Mouse (Mus musculus): ENCODE measurements around the gene Ncor2. TPM values are rescaled to one million over a fixed set of nuclear protein-coding genes. Genes with fewer than 3 reads are reported as not detected.
"Not testable (repeated sequence)": the region's sequence is repeated elsewhere in the genome, so short reads cannot be mapped to it uniquely, and the experiment has no call there.

Gene Ncor2
- polyA plus RNA-seq, 1 experiment from 2014 or later, result 25.6 TPM

DNA sequence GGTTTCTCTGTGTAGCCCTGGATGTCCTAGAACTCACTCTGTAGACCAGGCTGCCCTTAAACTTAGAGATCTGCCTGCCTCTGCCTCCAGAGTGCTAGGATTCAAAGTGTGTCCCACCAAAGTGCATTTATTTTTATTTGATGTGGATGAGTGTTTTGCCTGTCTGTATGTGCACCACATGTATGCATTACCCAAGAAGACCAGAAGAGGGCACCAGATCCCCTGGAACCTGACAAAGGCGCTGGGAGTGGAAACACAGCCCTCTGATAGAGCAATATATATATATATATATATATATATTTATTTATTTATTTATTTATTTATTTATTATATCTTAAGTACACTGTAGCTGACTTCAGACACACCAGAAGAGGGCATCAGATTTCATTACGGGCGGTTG lies 25.9 kb upstream of the Ncor2 start:
- not testable (repeated sequence) for H3K27ac ChIP-seq; H3K4me2 ChIP-seq; H3K36me3 ChIP-seq (ENCODE audit: poor library complexity, severe bottlenecking); ATAC-seq; H3K27me3 ChIP-seq; H3K9ac ChIP-seq; H3K4me3 ChIP-seq; H3K9me3 ChIP-seq (replicated peaks)
- 88% methylated on average over 3 of the region's 3 CpGs for WGBS
- peaks cover 32% of the 10 kb centered on the region for H3K4me1 ChIP-seq

DNA sequence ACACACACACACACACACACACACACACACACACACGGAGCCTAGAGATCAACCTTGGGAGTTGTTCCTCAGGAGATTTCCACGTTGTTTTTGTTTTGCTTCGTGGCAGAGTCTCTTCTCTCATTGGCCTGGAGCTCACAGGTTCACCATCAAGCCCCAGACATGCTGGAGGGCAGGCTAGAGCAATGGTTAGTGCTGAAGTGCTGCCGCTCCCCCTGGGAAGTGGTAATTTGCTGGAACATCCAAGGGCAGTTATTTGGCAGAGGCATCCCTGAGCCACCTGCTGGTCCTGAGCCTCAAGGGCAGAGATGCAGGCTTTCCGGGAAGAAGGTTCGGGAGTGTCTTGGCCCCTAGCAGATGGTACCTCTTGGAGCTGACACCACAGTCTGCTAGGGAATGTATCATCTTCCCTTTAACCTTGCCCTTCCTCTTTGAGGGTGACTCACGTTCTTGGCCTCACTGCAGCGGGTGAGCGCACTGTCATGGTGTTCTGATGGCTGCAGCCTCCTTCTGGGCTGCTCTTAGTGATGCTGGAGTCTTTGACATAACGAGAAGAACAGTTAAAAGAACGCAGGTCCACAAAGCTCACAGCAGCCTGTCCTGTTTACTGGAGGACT lies 25.3 kb upstream of the Ncor2 start:
- Histone ChIP-seq H3K9me3 (replicated peaks) (0 out of 2 replicates have a peak, but pooled peaks cover 4% of the 10 kb centered on the region), H3K4me2 (no peak overlapping the region), H3K4me3 (no peak overlapping the region), H3K36me3 (ENCODE audit: poor library complexity, severe bottlenecking) (no peaks in the 10 kb centered on the region), H3K27me3 (no peaks in the 10 kb centered on the region), H3K4me1 (peaks cover 32% of the 10 kb centered on the region), H3K9ac (no peak overlapping the region), H3K27ac (peak overlapping the region; percentile 75)
- 80% methylated on average over 11 of the region's 11 CpGs for WGBS
- no peak for ATAC-seq

DNA sequence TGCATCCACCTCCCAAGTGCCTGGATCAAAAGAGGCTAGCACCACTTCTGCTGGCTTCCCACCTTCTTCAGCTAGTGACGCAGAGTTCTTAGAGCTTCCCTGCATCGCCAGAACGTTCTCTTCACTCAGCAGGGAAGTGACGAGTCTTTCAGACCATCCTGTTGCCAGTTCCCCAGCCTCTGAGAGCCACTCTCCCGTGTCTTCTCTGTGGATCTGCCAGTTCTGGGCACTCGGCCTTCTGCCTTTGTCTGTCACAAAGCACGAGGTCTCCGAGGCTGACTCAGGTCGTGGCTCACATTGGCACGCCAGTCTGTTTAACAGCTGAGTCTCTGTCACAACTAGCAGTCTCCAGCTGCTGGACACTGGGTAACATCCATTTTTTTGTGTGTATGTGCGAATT lies 24.7 kb upstream of the Ncor2 start:
- Histone ChIP-seq H3K4me1 (peaks cover 32% of the 10 kb centered on the region), H3K9me3 (replicated peaks) (0 out of 2 replicates have a peak, but pooled peaks cover 4% of the 10 kb centered on the region), H3K27ac (peak overlapping the region; percentile 75), H3K27me3 (no peaks in the 10 kb centered on the region), H3K4me2 (no peak overlapping the region), H3K9ac (no peak overlapping the region), H3K36me3 (ENCODE audit: poor library complexity, severe bottlenecking) (no peaks in the 10 kb centered on the region), H3K4me3 (no peak overlapping the region)
- no peak for ATAC-seq
- 37% methylated on average over 11 of the region's 11 CpGs for WGBS

DNA sequence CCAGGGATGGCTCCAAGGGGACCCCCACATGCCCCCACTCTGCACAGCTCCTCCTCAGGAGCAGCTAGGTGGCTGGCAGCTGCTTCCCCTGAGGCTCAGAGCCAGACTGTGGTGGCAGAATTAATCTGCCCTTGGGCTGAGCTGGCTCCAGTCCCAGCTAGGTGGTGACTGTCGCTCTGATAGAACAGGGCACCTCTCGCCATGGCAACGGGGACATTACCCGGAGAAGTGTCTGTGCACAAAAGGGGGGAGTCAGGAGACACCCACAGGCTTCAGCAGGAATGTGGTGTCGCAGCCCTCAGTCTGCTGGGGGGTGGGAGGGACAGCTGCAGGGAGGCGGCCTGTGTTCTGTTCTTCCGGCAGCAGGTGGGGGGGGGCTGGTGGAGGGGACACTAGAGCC lies 24.1 kb upstream of the Ncor2 start:
- peak; percentile 92 for ATAC-seq
- Histone ChIP-seq H3K9ac (peak overlapping the region; percentile 37; the same call in 1 of the 2 replicates), H3K9me3 (replicated peaks) (0 out of 2 replicates have a peak, but pooled peaks cover 4% of the 10 kb centered on the region), H3K4me3 (no peak overlapping the region), H3K4me1 (peaks cover 32% of the 10 kb centered on the region), H3K4me2 (peak overlapping the region; percentile 36), H3K27ac (peak overlapping the region; percentile 75), H3K27me3 (no peaks in the 10 kb centered on the region), H3K36me3 (ENCODE audit: poor library complexity, severe bottlenecking) (no peaks in the 10 kb centered on the region)
- WGBS, result 6% methylated on average over 7 of the region's 7 CpGs

DNA sequence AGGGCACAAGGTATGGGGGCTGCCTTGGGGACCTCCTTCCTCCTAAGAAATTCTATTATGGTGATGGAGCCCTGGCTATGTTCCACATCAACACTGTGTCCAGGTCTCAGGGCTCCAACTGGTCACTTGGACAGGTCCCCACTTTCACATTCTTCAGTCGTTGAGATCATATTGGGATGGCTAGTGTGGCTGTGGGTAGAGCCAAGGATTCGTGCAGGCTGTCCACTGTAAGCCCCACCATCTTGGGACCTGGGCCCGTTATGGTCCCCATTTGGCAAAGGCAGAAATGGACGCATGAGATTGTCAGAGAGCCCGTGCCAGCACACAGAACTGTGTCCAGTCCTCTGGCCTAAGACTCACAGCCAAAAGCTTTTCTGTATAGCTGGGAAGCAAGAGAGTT lies 23.1 kb upstream of the Ncor2 start:
- peaks cover 26% of the 10 kb centered on the region for H3K4me1 ChIP-seq
- no peak for ATAC-seq
- no peak overlapping the region for H3K4me2 ChIP-seq
- no peak overlapping the region for H3K9ac ChIP-seq
- H3K36me3 ChIP-seq (ENCODE audit: poor library complexity, severe bottlenecking), result no peaks in the 10 kb centered on the region
- H3K27ac ChIP-seq, result peak overlapping the region; percentile 75
- no peak overlapping the region for H3K4me3 ChIP-seq
- 80% methylated on average over 5 of the region's 5 CpGs for WGBS
- H3K9me3 ChIP-seq (replicated peaks), result 0 out of 2 replicates have a peak, but pooled peaks cover 4% of the 10 kb centered on the region
- no peaks in the 10 kb centered on the region for H3K27me3 ChIP-seq

DNA sequence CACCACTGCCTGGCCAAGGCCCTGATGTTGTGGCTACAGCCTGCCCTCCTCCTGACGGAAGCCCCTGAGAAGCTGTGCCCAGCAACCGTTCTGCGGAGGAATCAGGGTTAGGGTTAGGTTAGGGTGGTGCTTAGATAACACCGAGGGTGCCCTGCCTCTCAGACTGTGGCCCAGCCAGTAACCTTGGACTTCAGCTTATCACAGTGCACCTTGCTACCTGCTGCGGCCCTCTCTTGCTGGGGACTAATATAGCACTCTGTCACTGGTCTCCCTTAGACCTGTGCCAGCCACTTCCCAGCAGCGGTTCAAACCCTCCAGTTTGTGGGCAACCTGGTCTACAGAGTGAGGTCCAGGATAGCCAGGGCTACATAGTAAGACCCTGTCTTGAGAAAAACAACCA lies 20.1 kb upstream of the Ncor2 start:
- Histone ChIP-seq H3K27me3 (no peaks in the 10 kb centered on the region), H3K9ac (no peak overlapping the region), H3K4me1 (peaks cover 24% of the 10 kb centered on the region), H3K4me2 (no peak overlapping the region), H3K27ac (no peak overlapping the region), H3K9me3 (replicated peaks) (peaks cover 4% of the 10 kb centered on the region; the same call in 1 of the 2 replicates), H3K4me3 (no peak overlapping the region), H3K36me3 (ENCODE audit: poor library complexity, severe bottlenecking) (no peaks in the 10 kb centered on the region)
- no peak for ATAC-seq
- WGBS, result 90% methylated on average over 6 of the region's 6 CpGs

DNA sequence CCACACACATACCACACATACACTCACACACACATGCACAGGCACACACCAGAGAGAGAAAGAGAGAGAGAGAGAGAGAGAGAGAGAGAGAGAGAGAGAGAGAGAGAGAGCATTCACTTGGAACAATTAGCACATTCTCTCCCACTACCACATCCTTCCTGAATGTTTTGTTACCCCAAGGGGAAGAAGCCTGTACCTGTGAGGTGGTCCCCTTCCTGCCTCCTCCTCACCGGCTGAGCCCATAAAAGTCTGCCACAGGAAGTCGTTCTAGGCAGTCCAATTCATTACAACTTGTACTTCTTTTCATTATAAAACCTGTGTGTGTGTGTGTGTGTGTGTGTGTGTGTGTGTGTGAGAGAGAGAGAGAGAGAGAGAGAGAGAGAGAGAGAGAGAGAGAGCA lies 18.3 kb upstream of the Ncor2 start:
- not testable (repeated sequence) for ATAC-seq; H3K27me3 ChIP-seq; H3K9ac ChIP-seq; H3K9me3 ChIP-seq (replicated peaks); H3K4me2 ChIP-seq; H3K27ac ChIP-seq; H3K36me3 ChIP-seq (ENCODE audit: poor library complexity, severe bottlenecking); H3K4me1 ChIP-seq; H3K4me3 ChIP-seq
- WGBS, result 71% methylated on average over 2 of the region's 2 CpGs

DNA sequence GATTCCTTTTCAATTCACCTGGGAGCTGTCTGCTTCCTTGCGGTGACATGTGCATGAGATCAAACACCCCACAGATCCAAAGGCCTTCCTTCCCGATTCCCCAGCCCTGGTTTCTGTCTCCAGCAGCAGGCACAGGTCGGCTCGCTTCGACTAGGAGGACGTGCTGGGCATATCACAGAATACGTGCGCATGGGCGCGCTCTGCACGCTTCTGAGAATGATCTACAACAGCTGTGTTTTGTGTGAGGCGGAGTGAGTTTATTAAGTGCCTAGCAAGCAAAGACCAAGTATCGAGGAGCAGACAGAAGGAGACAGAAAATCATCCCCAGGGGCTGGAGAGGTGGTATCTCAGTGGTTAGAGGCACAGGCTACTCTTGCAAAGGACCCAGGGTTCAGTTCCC lies 17.0 kb upstream of the Ncor2 start:
- Histone ChIP-seq H3K27me3 (no peaks in the 10 kb centered on the region), H3K27ac (no peak overlapping the region), H3K9me3 (replicated peaks) (peaks cover 4% of the 10 kb centered on the region; the same call in 1 of the 2 replicates), H3K4me3 (no peak overlapping the region), H3K4me2 (no peak overlapping the region), H3K9ac (no peak overlapping the region), H3K4me1 (peaks cover 13% of the 10 kb centered on the region), H3K36me3 (ENCODE audit: poor library complexity, severe bottlenecking) (no peaks in the 10 kb centered on the region)
- 85% methylated on average over 13 of the region's 13 CpGs for WGBS
- no peak for ATAC-seq

DNA sequence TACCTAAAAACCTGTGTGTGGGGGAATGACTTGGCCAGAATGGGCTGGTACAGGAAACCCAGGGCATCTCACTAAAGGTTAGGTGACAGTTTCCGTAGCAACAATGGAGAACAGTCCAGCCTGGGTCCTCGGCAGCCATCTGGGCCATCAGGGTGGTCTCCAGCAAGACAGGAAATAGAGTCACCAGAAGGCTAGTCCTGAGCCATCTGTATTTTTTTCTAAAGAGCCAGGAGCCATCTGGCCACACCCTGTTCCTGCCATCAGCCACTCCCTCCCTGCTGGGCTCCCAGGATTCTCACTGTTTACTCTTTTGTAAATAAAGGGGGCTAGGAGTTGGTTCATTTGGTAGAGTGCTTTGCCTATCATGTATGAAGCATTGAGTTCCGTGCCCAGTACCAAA lies 16.1 kb upstream of the Ncor2 start:
- Histone ChIP-seq H3K4me2 (no peak overlapping the region), H3K36me3 (ENCODE audit: poor library complexity, severe bottlenecking) (no peaks in the 10 kb centered on the region), H3K4me3 (no peak overlapping the region), H3K4me1 (peaks cover 13% of the 10 kb centered on the region), H3K9ac (no peak overlapping the region), H3K9me3 (replicated peaks) (peaks cover 4% of the 10 kb centered on the region; the same call in 1 of the 2 replicates), H3K27me3 (no peaks in the 10 kb centered on the region), H3K27ac (no peak overlapping the region)
- 0 out of 2 replicates have a peak, but pooled peaks have one; percentile 21 for ATAC-seq
- WGBS, result 59% methylated on average over 3 of the region's 3 CpGs

DNA sequence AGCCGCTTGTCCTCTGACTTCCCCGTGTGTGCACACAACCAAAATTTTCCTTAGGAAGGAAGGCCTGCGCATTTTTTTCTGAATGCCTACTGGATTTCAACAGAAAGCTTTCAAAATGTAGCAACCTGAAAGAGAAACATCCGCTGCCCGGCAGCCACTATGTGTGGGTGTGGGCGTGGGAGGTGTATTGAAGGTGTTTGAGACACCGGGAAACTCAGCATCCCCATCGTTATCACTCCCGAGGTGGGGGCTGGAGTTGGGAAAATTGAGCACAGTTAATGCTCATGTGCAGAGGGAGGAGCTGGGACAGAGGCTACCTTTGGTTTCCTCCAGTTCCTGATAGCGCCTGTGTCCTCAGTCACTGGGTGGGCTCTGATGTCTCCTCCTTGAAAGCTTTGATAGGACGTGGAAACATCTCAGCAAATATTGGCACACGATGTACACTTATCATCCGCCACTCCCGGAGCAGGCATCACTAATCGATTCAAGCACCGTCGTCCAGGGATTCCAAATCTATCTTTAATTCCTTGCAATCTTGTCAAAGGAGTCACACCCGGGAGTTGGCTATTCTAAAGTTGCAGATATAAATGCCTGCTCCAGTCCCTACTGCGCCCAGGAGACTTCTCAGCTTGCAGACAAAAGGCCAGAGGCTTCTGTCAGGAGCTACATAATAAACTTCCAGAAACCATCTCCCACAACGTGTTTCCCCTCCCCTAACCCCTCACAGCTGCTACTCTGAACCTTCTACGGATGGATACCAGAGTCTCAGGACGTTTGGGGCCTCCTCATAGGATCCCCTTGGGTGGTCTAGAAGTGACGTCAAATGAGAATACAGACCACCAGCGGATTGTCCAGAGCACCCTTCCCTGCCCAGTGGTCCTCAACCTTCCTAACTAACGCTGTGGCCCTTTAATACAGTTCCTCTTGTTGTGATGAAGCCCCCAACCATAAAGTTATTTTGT lies 14.7 kb upstream of the Ncor2 start:
- no peak for ATAC-seq
- no peaks in the 10 kb centered on the region for H3K27me3 ChIP-seq
- H3K27ac ChIP-seq, result no peak overlapping the region
- no peak overlapping the region for H3K9ac ChIP-seq
- no peak overlapping the region for H3K4me2 ChIP-seq
- WGBS, result 71% methylated on average over 25 of the region's 25 CpGs
- peaks cover 15% of the 10 kb centered on the region for H3K4me1 ChIP-seq
- H3K4me3 ChIP-seq, result no peak overlapping the region
- no peaks in the 10 kb centered on the region; the same call in 1 of the 2 replicates for H3K9me3 ChIP-seq (replicated peaks)
- no peaks in the 10 kb centered on the region for H3K36me3 ChIP-seq (ENCODE audit: poor library complexity, severe bottlenecking)

DNA sequence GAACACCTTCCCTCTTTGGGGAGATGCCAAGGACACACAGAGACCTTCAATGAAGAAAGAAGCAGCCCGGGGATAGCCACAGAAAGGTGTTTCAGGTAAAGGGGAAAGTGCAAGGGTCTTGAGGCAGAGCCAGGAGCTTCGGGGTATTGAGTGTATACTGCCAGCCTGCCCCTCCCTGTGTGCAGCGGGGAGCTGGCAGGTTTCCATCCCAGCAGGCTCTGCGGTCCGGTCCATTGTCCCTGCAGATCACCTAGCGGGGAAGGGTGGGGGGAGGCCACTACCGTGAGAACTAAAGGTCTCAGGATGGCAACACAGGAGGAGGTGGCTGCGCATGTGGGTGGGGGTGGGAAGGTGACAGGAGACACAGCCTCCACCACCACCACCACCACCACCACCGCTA lies 12.6 kb upstream of the Ncor2 start:
- no peak for ATAC-seq
- WGBS, result 28% methylated on average over 8 of the region's 9 CpGs
- H3K9me3 ChIP-seq (replicated peaks), result peaks cover 3% of the 10 kb centered on the region; the same call in 1 of the 2 replicates
- no peak overlapping the region for H3K4me3 ChIP-seq
- no peaks in the 10 kb centered on the region for H3K27me3 ChIP-seq
- H3K9ac ChIP-seq, result no peak overlapping the region
- H3K4me2 ChIP-seq, result peak overlapping the region; percentile 5; the same call in 1 of the 2 replicates
- no peak overlapping the region for H3K27ac ChIP-seq
- peaks cover 17% of the 10 kb centered on the region for H3K4me1 ChIP-seq
- H3K36me3 ChIP-seq (ENCODE audit: poor library complexity, severe bottlenecking), result no peaks in the 10 kb centered on the region

DNA sequence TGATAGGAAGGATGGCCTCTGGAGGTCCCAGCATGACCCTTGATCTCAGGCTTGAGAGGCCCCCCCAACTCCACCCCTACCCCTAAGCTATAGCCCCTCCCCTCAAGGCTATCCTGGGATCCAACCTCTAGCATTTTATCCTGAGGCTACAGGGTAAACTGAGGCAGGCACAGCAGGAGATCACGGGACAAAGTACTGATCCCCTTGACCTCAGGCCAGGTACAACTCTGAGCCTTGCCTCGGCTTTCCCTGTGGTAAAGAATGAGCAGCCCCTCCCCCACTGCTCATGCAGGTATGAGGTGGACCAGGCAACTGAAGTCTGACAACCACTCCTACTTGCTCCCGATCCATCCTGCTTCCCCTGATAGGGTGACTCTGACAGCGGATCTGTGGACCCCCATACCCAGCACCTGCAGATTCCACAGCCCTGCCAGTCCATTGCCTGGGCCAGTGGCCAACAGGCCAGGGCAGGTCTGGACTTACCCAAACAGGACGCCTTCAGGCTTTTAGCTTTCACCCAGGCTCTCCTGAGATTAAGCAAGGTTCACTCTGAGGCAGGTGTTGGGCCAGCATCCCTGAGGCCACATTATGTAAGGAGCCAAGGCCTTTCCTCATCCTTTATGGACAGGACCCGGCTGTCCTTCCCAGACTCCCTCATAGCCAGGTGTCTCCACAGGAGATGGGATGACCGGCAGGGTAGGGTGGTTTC lies 11.2 kb upstream of the Ncor2 start:
- Histone ChIP-seq H3K36me3 (ENCODE audit: poor library complexity, severe bottlenecking) (no peaks in the 10 kb centered on the region), H3K4me3 (no peak overlapping the region), H3K4me2 (no peak overlapping the region), H3K4me1 (peaks cover 15% of the 10 kb centered on the region), H3K9me3 (replicated peaks) (peaks cover 3% of the 10 kb centered on the region; the same call in 1 of the 2 replicates), H3K9ac (no peak overlapping the region), H3K27ac (no peak overlapping the region), H3K27me3 (no peaks in the 10 kb centered on the region)
- ATAC-seq, result no peak
- 82% methylated on average over 7 of the region's 7 CpGs for WGBS
